Mouse (Mus musculus): ENCODE measurements around the gene Vmn1r196. TPM values are rescaled to one million over a fixed set of nuclear protein-coding genes. Genes with fewer than 3 reads are reported as not detected.
"Not testable (repeated sequence)": the region's sequence is repeated elsewhere in the genome, so short reads cannot be mapped to it uniquely, and the experiment has no call there.

Vmn1r196 gene
- polyA plus RNA-seq (2016; fragmentation: Nextera tagmentation; extraction: Ambion mirVana), result not detected in 2 replicates

DNA sequence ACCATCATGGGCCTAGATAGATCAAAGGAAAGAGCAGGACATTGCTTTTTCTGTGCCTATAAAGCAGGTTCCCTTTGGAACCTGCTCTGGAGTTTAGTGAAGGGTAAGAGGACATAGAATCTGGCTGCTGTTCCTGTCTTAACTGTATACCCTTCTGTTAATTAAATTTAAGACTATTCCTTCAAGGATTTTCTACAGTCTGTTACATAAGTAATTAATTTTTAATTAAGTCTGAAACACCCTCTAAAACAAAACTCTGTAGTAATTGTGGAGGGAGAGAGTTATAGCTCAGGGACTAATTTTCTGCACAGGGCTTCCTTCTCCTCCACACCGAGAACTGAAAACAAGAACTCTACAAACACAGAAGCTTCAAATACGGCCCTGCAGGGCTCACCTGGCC lies at the start of gene Vmn1r196:
Gene Vmn1r196, plus strand, starts transcription at position 301 of the 400 bp plus-strand sequence.
- H3K36me3 ChIP-seq (replicated peaks), result no peaks in the 10 kb centered on the region
- H3K9me3 ChIP-seq, result no peaks in the 10 kb centered on the region
- DNase-seq (ENCODE audit: extremely low spot score, low spot score), result no peak
- 79% methylated on average over 2 of the region's 2 CpGs for WGBS
- no peak within 1 kb of the TSS for H3K27ac ChIP-seq
- no peaks in the 10 kb centered on the region for H3K4me1 ChIP-seq
- H3K4me3 ChIP-seq, result no peak within 1 kb of the TSS
- no peaks in the 10 kb centered on the region for H3K27me3 ChIP-seq (ENCODE audit: poor library complexity, severe bottlenecking)

DNA sequence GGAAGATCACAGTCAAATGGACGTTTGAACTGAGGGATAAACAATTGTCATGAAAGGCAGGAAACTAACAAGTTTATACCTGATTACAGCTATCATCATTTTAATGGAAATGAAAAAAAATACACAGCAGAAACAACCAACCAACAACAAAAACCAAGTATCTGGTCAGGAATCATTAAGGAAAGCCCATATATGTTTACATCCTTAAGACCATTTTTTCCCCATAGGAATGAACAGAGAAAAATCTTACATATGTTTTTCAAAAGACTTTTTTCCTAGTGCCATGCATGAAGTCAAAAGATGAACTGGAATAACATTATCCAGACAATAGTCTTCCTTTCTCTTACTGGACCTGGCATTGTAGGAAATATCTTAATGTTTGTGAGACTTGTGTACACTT lies 45.8 kb upstream of the Vmn1r196 start, which contains the start of gene Vmn1r194:
Gene Vmn1r194, plus strand, starts transcription at position 301 of the 400 bp plus-strand sequence.
- Histone ChIP-seq H3K27me3 (ENCODE audit: poor library complexity, severe bottlenecking) (no peaks in the 10 kb centered on the region), H3K4me1 (no peaks in the 10 kb centered on the region), H3K9me3 (no peaks in the 10 kb centered on the region), H3K27ac (no peak within 1 kb of the TSS), H3K36me3 (replicated peaks) (no peaks in the 10 kb centered on the region), H3K4me3 (no peak within 1 kb of the TSS)
- whole genome bisulfite sequencing, result 65% methylated on average over 1 of the region's 1 CpGs
- DNase-seq (ENCODE audit: extremely low spot score, low spot score), result no peak

DNA sequence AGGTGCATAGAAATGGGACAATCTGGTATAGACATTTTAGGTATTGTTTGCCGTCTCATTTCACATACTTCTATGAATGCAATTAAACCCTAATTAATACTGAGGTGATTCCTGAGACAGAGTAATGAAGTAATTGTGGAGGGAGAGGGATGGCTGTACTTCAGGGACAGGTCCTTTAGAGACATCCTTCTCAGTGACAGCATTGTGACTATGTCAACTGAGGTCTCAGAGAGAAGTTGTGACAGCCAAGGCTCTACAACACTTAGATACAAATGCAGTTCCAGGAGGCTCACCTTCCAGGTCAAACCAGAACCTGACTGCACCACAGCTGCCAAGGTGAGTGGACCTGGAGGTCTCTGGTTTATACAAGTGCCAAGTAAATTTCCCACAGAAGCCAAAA lies 19.5 kb upstream of the Vmn1r196 start, which contains the start of gene Vmn1r195:
Gene Vmn1r195, plus strand, starts transcription at position 301 of the 400 bp plus-strand sequence.
- H3K4me1 ChIP-seq; H3K27me3 ChIP-seq (ENCODE audit: poor library complexity, severe bottlenecking); DNase-seq (ENCODE audit: extremely low spot score, low spot score); H3K9me3 ChIP-seq; H3K36me3 ChIP-seq (replicated peaks); H3K27ac ChIP-seq; H3K4me3 ChIP-seq: not testable (repeated sequence)
- 90% methylated on average over 1 of the region's 1 CpGs for WGBS

- H3K27ac ChIP-seq, result no peak overlapping the region
- no peaks in the 10 kb centered on the region for H3K27me3 ChIP-seq (ENCODE audit: poor library complexity, severe bottlenecking)
- WGBS, result 60% methylated on average over 2 of the region's 2 CpGs
- 0 out of 2 replicates have a peak, but pooled peaks cover 6% of the 10 kb centered on the region for H3K4me1 ChIP-seq
- DNase-seq (ENCODE audit: extremely low spot score, low spot score), result no peak
- no peaks in the 10 kb centered on the region for H3K9me3 ChIP-seq
- H3K36me3 ChIP-seq (replicated peaks), result no peaks in the 10 kb centered on the region
- H3K4me3 ChIP-seq, result no peak overlapping the region
Measured at GRCm38 (mm10) chr13:22271721-22272120, 18.0 kb upstream of the Vmn1r196 start.

DNA sequence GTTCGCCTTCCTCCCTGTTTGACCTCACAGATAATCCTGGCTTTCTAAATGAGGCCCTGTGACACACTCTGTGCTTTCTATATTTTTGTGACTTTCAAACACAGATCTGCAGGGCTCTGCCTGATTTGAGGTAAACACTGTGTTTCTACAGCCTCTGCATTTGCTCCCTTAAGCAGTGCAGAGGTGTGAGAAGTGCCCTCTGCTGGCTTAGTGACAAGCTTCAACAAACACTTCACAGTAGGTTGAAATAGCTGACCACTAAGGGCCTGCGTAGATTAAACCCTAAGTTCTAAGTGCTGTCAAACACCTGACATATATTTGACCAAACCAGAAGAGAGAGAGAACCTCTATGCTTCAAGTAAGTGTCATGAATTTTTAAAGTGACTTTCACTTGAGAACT lies 5.1 kb upstream of the Vmn1r196 start:
- H3K4me1 ChIP-seq, result no peaks in the 10 kb centered on the region
- H3K4me3 ChIP-seq, result no peak overlapping the region
- no peak for DNase-seq (ENCODE audit: extremely low spot score, low spot score)
- no peaks in the 10 kb centered on the region for H3K9me3 ChIP-seq
- H3K36me3 ChIP-seq (replicated peaks), result no peaks in the 10 kb centered on the region
- no peaks in the 10 kb centered on the region for H3K27me3 ChIP-seq (ENCODE audit: poor library complexity, severe bottlenecking)
- WGBS, result 73% methylated on average over 2 of the region's 2 CpGs
- no peak overlapping the region for H3K27ac ChIP-seq

DNA sequence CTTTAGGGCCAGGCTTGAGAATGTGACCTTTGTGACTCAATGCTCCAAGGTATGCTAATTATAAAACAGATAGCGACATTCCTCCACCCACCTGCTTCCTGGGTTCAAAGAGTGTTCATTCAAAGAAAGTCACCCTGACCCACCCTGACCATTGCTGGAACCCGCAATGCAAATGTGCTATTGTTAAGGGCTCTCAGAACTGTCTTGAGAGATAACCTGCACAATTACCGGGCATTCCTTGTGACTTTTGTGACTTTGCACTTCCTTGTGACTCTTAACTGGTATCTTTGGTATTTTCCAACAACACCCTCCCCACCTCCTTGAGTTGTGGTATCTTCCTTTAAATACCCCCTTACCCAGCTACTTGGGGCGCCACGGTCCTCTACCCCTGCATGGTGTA lies 18.4 kb downstream of the Vmn1r196 start:
- not testable (repeated sequence) for H3K4me1 ChIP-seq; H3K27me3 ChIP-seq (ENCODE audit: poor library complexity, severe bottlenecking); H3K36me3 ChIP-seq (replicated peaks); H3K9me3 ChIP-seq; H3K4me3 ChIP-seq; DNase-seq (ENCODE audit: extremely low spot score, low spot score); H3K27ac ChIP-seq
- 92% methylated on average over 5 of the region's 5 CpGs for WGBS

DNA sequence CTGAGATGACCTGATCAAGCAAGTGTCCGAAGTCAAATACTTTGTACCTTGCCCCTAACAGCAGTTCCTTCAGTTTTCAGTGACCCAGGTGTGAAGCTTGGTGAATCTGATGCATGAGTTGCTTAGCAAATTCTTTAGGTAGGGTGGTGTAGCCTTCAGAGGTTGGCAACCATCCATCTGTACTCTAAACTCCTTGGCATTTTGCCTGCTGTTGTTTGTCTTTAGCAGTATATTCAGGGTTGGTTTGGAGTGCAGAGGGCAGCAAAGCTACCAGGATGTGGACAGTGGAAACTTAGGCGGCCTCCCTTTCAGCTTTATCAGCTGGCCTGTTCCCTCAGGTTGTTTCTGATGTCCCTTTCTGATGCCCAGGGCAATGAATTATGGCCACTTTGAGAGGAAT lies 25.6 kb downstream of the Vmn1r196 start:
- Histone ChIP-seq H3K36me3 (replicated peaks) (no peaks in the 10 kb centered on the region), H3K4me3 (no peak overlapping the region), H3K27me3 (ENCODE audit: poor library complexity, severe bottlenecking) (no peaks in the 10 kb centered on the region), H3K27ac (no peak overlapping the region), H3K4me1 (no peaks in the 10 kb centered on the region), H3K9me3 (no peaks in the 10 kb centered on the region; the same call in 1 of the 2 replicates)
- no peak for DNase-seq (ENCODE audit: extremely low spot score, low spot score)
- WGBS, result 87% methylated on average over 2 of the region's 2 CpGs

DNA sequence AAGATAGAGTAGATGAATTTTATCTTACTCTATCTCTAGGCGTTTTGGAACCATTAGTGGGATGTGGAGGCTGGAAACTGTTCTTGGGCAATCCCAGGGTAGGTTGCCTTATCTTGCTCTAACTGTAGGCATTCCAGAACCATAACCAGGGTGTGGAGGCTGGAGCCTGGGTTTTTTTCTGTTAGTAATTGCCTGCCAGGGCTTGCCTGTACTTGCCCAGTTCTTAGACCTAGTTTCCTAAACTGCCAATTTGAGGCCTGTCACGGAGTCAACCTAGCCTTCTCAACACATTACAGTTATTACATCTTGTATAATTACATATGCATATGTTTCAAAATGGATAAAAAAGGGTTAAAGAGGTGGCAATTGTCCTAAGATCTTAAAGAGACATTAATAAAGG lies 27.6 kb downstream of the Vmn1r196 start:
- no peaks in the 10 kb centered on the region for H3K4me1 ChIP-seq
- H3K36me3 ChIP-seq (replicated peaks), result no peaks in the 10 kb centered on the region
- no peak overlapping the region for H3K27ac ChIP-seq
- no peak for DNase-seq (ENCODE audit: extremely low spot score, low spot score)
- WGBS, result 88% methylated on average over 2 of the region's 2 CpGs
- H3K27me3 ChIP-seq (ENCODE audit: poor library complexity, severe bottlenecking), result no peaks in the 10 kb centered on the region
- no peaks in the 10 kb centered on the region; the same call in 1 of the 2 replicates for H3K9me3 ChIP-seq
- no peak overlapping the region for H3K4me3 ChIP-seq

GRCm38 (mm10) chr13:22320091-22320490 lies 30.4 kb downstream of the Vmn1r196 start:
- Histone ChIP-seq H3K9me3 (no peaks in the 10 kb centered on the region), H3K4me3 (no peak overlapping the region), H3K27me3 (ENCODE audit: poor library complexity, severe bottlenecking) (no peaks in the 10 kb centered on the region), H3K27ac (no peak overlapping the region), H3K36me3 (replicated peaks) (no peaks in the 10 kb centered on the region), H3K4me1 (no peaks in the 10 kb centered on the region)
- no peak for DNase-seq (ENCODE audit: extremely low spot score, low spot score)

- no peak within 1 kb of the TSS for H3K27ac ChIP-seq
- H3K4me1 ChIP-seq, result no peaks in the 10 kb centered on the region
- no peak for DNase-seq (ENCODE audit: extremely low spot score, low spot score)
- no peaks in the 10 kb centered on the region for H3K36me3 ChIP-seq (replicated peaks)
- no peak within 1 kb of the TSS for H3K4me3 ChIP-seq
- no peaks in the 10 kb centered on the region for H3K27me3 ChIP-seq (ENCODE audit: poor library complexity, severe bottlenecking)
- H3K9me3 ChIP-seq, result no peaks in the 10 kb centered on the region
Measured at GRCm38 (mm10) chr13:22324289-22324688, 34.6 kb downstream of the Vmn1r196 start, which contains the start of gene Vmn1r197. Gene Vmn1r197, plus strand, starts transcription at chr13:22324589.

- no peak overlapping the region for H3K4me3 ChIP-seq
- WGBS, result 90% methylated on average over 2 of the region's 2 CpGs
- no peaks in the 10 kb centered on the region for H3K4me1 ChIP-seq
- H3K36me3 ChIP-seq (replicated peaks), result no peaks in the 10 kb centered on the region
- no peaks in the 10 kb centered on the region for H3K27me3 ChIP-seq (ENCODE audit: poor library complexity, severe bottlenecking)
- H3K27ac ChIP-seq, result no peak overlapping the region
- H3K9me3 ChIP-seq, result no peaks in the 10 kb centered on the region
- DNase-seq (ENCODE audit: extremely low spot score, low spot score), result no peak
Measured at GRCm38 (mm10) chr13:22333269-22333668, 43.5 kb downstream of the Vmn1r196 start.

DNA sequence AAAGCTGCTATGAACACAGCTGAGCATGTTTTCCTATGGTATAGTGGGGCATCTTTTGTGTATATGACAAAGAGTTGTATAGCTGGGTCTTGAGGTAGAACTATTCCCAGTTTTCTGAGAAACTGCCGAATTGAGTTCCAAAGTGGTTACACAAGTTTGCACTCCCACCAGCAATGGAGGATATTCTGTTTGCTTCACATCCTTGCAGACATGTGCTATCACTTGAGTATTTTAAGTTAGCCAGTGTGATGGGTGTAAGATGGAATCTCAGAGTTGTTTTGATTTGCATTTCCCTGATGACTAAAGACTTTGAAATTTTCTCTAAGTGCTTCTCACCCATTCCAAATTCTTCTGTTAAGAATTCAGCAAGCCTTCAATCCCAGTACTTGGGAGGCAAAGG lies 45.8 kb downstream of the Vmn1r196 start:
- H3K27ac ChIP-seq, result no peak overlapping the region
- 91% methylated on average over 1 of the region's 1 CpGs for WGBS
- no peaks in the 10 kb centered on the region for H3K27me3 ChIP-seq (ENCODE audit: poor library complexity, severe bottlenecking)
- H3K4me1 ChIP-seq, result no peaks in the 10 kb centered on the region
- no peak for DNase-seq (ENCODE audit: extremely low spot score, low spot score)
- no peaks in the 10 kb centered on the region for H3K36me3 ChIP-seq (replicated peaks)
- H3K4me3 ChIP-seq, result no peak overlapping the region
- H3K9me3 ChIP-seq, result no peaks in the 10 kb centered on the region

Data from forebrain, embryonic 10.5 days (tissue).